Mouse (Mus musculus) lung, adult 2 months (tissue): Measurements from ENCODE around the gene BC048562.

Experiments used
- CTCF ChIP-seq: fragments of 200-500 bp; IDR thresholded peaks from 2 replicates; pipeline ENCODE4 v1.5.1; 2011; ENCODE audit warnings: mild to moderate bottlenecking, low read length, control low read depth; ENCODE audit not compliant: insufficient read depth
- POLR2A ChIP-seq: fragments of 200-500 bp; IDR thresholded peaks from 2 replicates; pipeline ENCODE4 v1.6.1; 2011; ENCODE audit warnings: low read depth, mild to moderate bottlenecking, control low read depth, low read length, borderline replicate concordance; ENCODE audit errors: extremely low read depth

GRCm38 (mm10) chr9:108488403-108488802, 52.1 kb downstream of the BC048562 start:
- TF ChIP-seq POLR2A (no peak), CTCF (no peak)
